Mouse (Mus musculus) CH12.LX (cell line): Measurements from ENCODE around the gene Apba3.
A peak's percentile ranks its signal among the peaks of the same experiment; 100 is the strongest.

ENCODE experiments used
- CTCF ChIP-seq, 2 experiments: IDR thresholded peaks in 1 of 2; conservative IDR thresholded peaks in 1 of 2; 2 replicates each; pipeline ENCODE4 v1.5.1; 2011 to 2012; ENCODE audit warnings: low read depth in 2 of 2, low read length in 2 of 2, improper control_type of control experiment in 1 of 2, inconsistent platforms in 1 of 2, mild to moderate bottlenecking in 1 of 2, moderate library complexity in 1 of 2
- MAFK ChIP-seq: IDR thresholded peaks from 2 replicates; pipeline ENCODE4 v1.6.1; 2011; ENCODE audit warnings: low read length, improper control_type of control experiment; ENCODE audit not compliant: insufficient replicate concordance

DNA sequence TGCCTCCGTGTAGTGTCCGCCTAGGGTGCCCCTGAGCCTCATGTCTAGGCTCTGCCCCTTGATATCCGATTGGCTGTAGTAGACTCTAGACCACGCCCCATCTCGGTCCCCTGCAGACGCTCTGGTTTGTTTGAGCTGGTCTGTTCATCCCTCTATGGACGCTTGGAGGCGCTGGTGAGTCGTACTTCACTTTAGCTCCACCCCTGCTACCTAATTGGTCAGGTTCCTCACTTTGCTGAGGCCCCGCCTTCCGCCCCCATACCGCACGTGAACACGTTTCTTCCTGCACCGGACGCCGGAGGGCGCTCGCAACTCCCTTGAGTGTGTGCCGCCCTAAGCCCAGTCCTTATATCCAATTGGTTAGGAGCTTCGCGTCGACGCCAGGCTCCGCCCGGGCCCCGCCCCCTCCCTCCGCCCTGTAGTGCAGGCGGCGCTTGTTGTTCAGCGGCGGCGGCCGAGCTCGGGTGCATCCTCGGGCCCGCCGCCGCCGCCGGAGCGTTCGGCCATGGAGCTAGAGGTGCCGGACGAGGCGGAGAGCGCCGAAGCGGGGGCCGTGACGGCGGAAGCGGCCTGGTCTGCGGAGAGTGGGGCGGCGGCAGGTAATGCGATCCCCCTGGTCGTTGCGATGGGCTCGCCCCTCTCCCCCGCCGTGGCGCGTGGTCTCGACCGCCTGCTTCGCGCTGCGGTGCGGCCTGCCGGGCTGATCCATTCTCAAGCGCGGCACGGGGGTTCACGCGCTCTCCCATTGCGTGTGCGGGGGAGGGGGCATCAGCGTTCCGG, 26.0 kb downstream of the Apba3 start, which contains the start of gene Pip5k1c:
- TF ChIP-seq MAFK, result no peak
- TF ChIP-seq CTCF (conservative IDR thresholded peaks at IDR 0.05 in 1 of 2, IDR thresholded peaks at IDR 0.05 in 1 of 2; ENCODE audit: low read depth in 2 of 2, low read length in 2 of 2), result peak; percentile 65 to 97
